Mouse (Mus musculus) kidney, embryonic 14.5 days (tissue): ENCODE measurements at regions not wholly inside any gene's neighbourhood (a gene's known extent, or its start where the extent isn't known, plus 50 kb on each side); places are given as distances from the start of the nearest gene placed in this dataset.
A peak's percentile ranks its signal among the peaks of the same experiment; 100 is the strongest.

ENCODE experiments used
- ATAC-seq: fragments of 200-750 bp; cut with Nextera tagmentation; 2 replicates; pipeline ENCODE4 v1.8.0; 2017; ENCODE audit warnings: moderate number of reproducible peaks, mild to moderate bottlenecking, moderate TSS enrichment, moderate library complexity; ENCODE audit not compliant: low FRiP score, low TSS enrichment
- H3K27ac ChIP-seq: fragments of 300-500 bp; sonication (generic); 2 replicates; pipeline ENCODE4 v1.5.1; 2014; ENCODE audit warnings: low read depth, mild to moderate bottlenecking, low read length, moderate library complexity, mixed read lengths
- H3K27me3 ChIP-seq: fragments of 300-500 bp; sonication (generic); 2 replicates; pipeline ENCODE4 v1.6.1; 2014; ENCODE audit warnings: mild to moderate bottlenecking, low read length; ENCODE audit not compliant: control insufficient read depth, insufficient read depth
- H3K36me3 ChIP-seq: fragments of 300-500 bp; sonication (generic); 2 replicates; pipeline ENCODE4 v1.6.1; 2014; ENCODE audit warnings: low read length, mixed read lengths; ENCODE audit not compliant: control insufficient read depth, insufficient read depth
- H3K4me1 ChIP-seq: fragments of 300-500 bp; sonication (generic); 2 replicates; pipeline ENCODE4 v1.6.1; 2014; ENCODE audit warnings: low read length, mixed read lengths; ENCODE audit not compliant: control insufficient read depth, insufficient read depth
- H3K4me2 ChIP-seq: fragments of 300-500 bp; sonication (generic); replicated peaks from 2 replicates; pipeline ENCODE4 v1.6.1; 2014; ENCODE audit warnings: low read depth, mild to moderate bottlenecking, low read length
- H3K4me3 ChIP-seq: fragments of 300-500 bp; sonication (generic); 2 replicates; pipeline ENCODE4 v1.5.1; 2014; ENCODE audit warnings: mild to moderate bottlenecking, low read length
- H3K9ac ChIP-seq: fragments of 300-500 bp; sonication (generic); 2 replicates; pipeline ENCODE4 v1.6.1; 2014; ENCODE audit warnings: low read depth, mild to moderate bottlenecking, low read length, moderate library complexity
- H3K9me3 ChIP-seq: fragments of 300-500 bp; sonication (generic); 2 replicates; pipeline ENCODE4 v1.6.1; 2016; ENCODE audit warnings: low read length; ENCODE audit not compliant: control insufficient read depth
- WGBS: fragments of 180-500 bp; shearing (Covaris S2); extraction: QIAGEN DNeasy Blood & Tissue Kit; methylation state at CpG from one replicate; pipeline ENCODE4 v1.1.7; 2014; 5-methylcytosine and 5-hydroxymethylcytosine counted together

GRCm38 (mm10) chr7:129441085-129441617, 150.5 kb upstream of the Wdr11 start:
- no peak overlapping the region for H3K9ac ChIP-seq
- 14% methylated on average over 4 of the region's 4 CpGs for WGBS
- peak overlapping the region; percentile 18; the same call in 1 of the 2 replicates for H3K27ac ChIP-seq

GRCm38 (mm10) chr7:129469496-129469895, 122.2 kb upstream of the Wdr11 start:
- no peak overlapping the region for H3K27ac ChIP-seq
- no peak overlapping the region for H3K9ac ChIP-seq
- no peaks in the 10 kb centered on the region for H3K36me3 ChIP-seq
- no peaks in the 10 kb centered on the region for H3K9me3 ChIP-seq
- WGBS = 3% methylated on average over 3 of the region's 3 CpGs
- ATAC-seq = 0 out of 2 replicates have a peak, but pooled peaks have one; percentile 46
- no peaks in the 10 kb centered on the region for H3K4me1 ChIP-seq
- no peak overlapping the region for H3K4me3 ChIP-seq
- no peak overlapping the region for H3K4me2 ChIP-seq
- no peaks in the 10 kb centered on the region for H3K27me3 ChIP-seq

More at GRCm38 (mm10) chr7:129441085-129441617, 150.5 kb upstream of the Wdr11 start:
- H3K4me2 ChIP-seq = no peak overlapping the region
- no peaks in the 10 kb centered on the region for H3K9me3 ChIP-seq
- no peaks in the 10 kb centered on the region for H3K27me3 ChIP-seq
- no peak overlapping the region for H3K4me3 ChIP-seq
- ATAC-seq = peak; percentile 85
- no peaks in the 10 kb centered on the region for H3K4me1 ChIP-seq
- H3K36me3 ChIP-seq = no peaks in the 10 kb centered on the region

GRCm38 (mm10) chr7:129483736-129484135, 107.9 kb upstream of the Wdr11 start:
- H3K27me3 ChIP-seq = no peaks in the 10 kb centered on the region
- H3K27ac ChIP-seq = no peak overlapping the region
- H3K4me1 ChIP-seq = no peaks in the 10 kb centered on the region
- no peak overlapping the region for H3K4me2 ChIP-seq
- no peaks in the 10 kb centered on the region for H3K9me3 ChIP-seq
- no peak for ATAC-seq
- WGBS = 80% methylated on average over 5 of the region's 5 CpGs
- H3K9ac ChIP-seq = no peak overlapping the region
- H3K36me3 ChIP-seq = no peaks in the 10 kb centered on the region
- no peak overlapping the region for H3K4me3 ChIP-seq

- H3K27me3 ChIP-seq = no peaks in the 10 kb centered on the region
- no peak overlapping the region for H3K4me3 ChIP-seq
- 35% methylated on average over 2 of the region's 2 CpGs for WGBS
- H3K27ac ChIP-seq = no peak overlapping the region
- no peaks in the 10 kb centered on the region for H3K36me3 ChIP-seq
- no peak overlapping the region for H3K9ac ChIP-seq
- no peaks in the 10 kb centered on the region for H3K9me3 ChIP-seq
- no peak overlapping the region for H3K4me2 ChIP-seq
- H3K4me1 ChIP-seq = peaks cover 10% of the 10 kb centered on the region; the same call in 1 of the 2 replicates
- 0 out of 2 replicates have a peak, but pooled peaks have one; percentile 33 for ATAC-seq
These were observed 84.8 kb upstream of the Wdr11 start for GRCm38 (mm10) chr7:129506894-129507293.

GRCm38 (mm10) chr7:129509631-129510132, 82.0 kb upstream of the Wdr11 start:
- no peak overlapping the region for H3K9ac ChIP-seq
- ATAC-seq = peak; percentile 72

GRCm38 (mm10) chr7:129514619-129515018, 77.0 kb upstream of the Wdr11 start:
- H3K4me3 ChIP-seq = no peak overlapping the region
- H3K27ac ChIP-seq = no peak overlapping the region
- peaks cover 6% of the 10 kb centered on the region; the same call in 1 of the 2 replicates for H3K4me1 ChIP-seq
- no peaks in the 10 kb centered on the region for H3K27me3 ChIP-seq
- H3K9ac ChIP-seq = no peak overlapping the region
- WGBS = 39% methylated on average over 7 of the region's 7 CpGs
- ATAC-seq = peak; percentile 76; the same call in 1 of the 2 replicates
- no peaks in the 10 kb centered on the region for H3K9me3 ChIP-seq
- no peaks in the 10 kb centered on the region for H3K36me3 ChIP-seq
- H3K4me2 ChIP-seq = no peak overlapping the region

More at GRCm38 (mm10) chr7:129509631-129510132, 82.0 kb upstream of the Wdr11 start:
- WGBS = 25% methylated on average over 10 of the region's 10 CpGs
- H3K9me3 ChIP-seq = no peaks in the 10 kb centered on the region
- no peaks in the 10 kb centered on the region for H3K27me3 ChIP-seq
- no peaks in the 10 kb centered on the region for H3K36me3 ChIP-seq
- H3K27ac ChIP-seq = peak overlapping the region; percentile 61
- H3K4me1 ChIP-seq = peaks cover 10% of the 10 kb centered on the region; the same call in 1 of the 2 replicates
- H3K4me2 ChIP-seq = no peak overlapping the region
- H3K4me3 ChIP-seq = no peak overlapping the region

GRCm38 (mm10) chr7:129524369-129524915, 67.2 kb upstream of the Wdr11 start:
- no peaks in the 10 kb centered on the region for H3K27me3 ChIP-seq
- H3K9ac ChIP-seq = no peak overlapping the region
- no peak for ATAC-seq
- H3K27ac ChIP-seq = no peak overlapping the region
- WGBS = 91% methylated on average over 1 of the region's 1 CpGs
- H3K4me1 ChIP-seq = no peaks in the 10 kb centered on the region
- no peak overlapping the region for H3K4me3 ChIP-seq
- H3K4me2 ChIP-seq = no peak overlapping the region
- no peaks in the 10 kb centered on the region for H3K36me3 ChIP-seq
- no peaks in the 10 kb centered on the region for H3K9me3 ChIP-seq

GRCm38 (mm10) chr7:129525985-129526384, 65.7 kb upstream of the Wdr11 start:
- Histone ChIP-seq H3K9ac (no peak overlapping the region), H3K4me2 (no peak overlapping the region), H3K27ac (no peak overlapping the region), H3K9me3 (no peaks in the 10 kb centered on the region), H3K27me3 (no peaks in the 10 kb centered on the region), H3K36me3 (no peaks in the 10 kb centered on the region), H3K4me1 (no peaks in the 10 kb centered on the region), H3K4me3 (no peak overlapping the region)
- ATAC-seq = no peak
- 24% methylated on average over 3 of the region's 3 CpGs for WGBS

- Histone ChIP-seq H3K27ac (no peak overlapping the region), H3K4me3 (no peak overlapping the region), H3K4me2 (no peak overlapping the region), H3K9ac (no peak overlapping the region), H3K9me3 (no peaks in the 10 kb centered on the region), H3K4me1 (no peaks in the 10 kb centered on the region), H3K36me3 (no peaks in the 10 kb centered on the region), H3K27me3 (no peaks in the 10 kb centered on the region)
- WGBS = 68% methylated on average over 6 of the region's 6 CpGs
- ATAC-seq = no peak
These were observed 63.4 kb upstream of the Wdr11 start for GRCm38 (mm10) chr7:129528263-129528662.
